In genomic region chr12:29789319-29790050, GRCm38 (mm10) we compare ENCODE assay signal across 8 mouse cellular contexts.
DNase-seq lines count a peak whose midpoint lies in the region; TF ChIP-seq lines count a peak whose summit lies in the region.

No protein-coding gene starts in this region.

- peak overlapping the region; percentile 9; the same call in 1 of the 2 replicates for H3K4me3 ChIP-seq in left cerebral cortex, adult 2 months

- no peak for TF ChIP-seq CTCF in left cerebral cortex, adult 2 months (IDR thresholded peaks at IDR 0.05)

- peak overlapping the region; percentile 66 for H3K27ac ChIP-seq in left cerebral cortex, adult 2 months

- DNase-seq in kidney, adult 11 months, result peak; percentile 2
- DNase-seq in kidney, postnatal 25 days, result no peak
- DNase-seq in cerebellum, adult 9-11 months, result peak; percentile 52
- DNase-seq in frontal cortex, postnatal 36 days (ENCODE audit: low spot score in 2 of 2), result peak; percentile 76 to 78
- peak; percentile 42 to 78 for DNase-seq in left cerebral cortex, adult 2 months (ENCODE audit: extremely low spot score in 1 of 2, low spot score in 2 of 2)
- DNase-seq in retina, embryonic 14.5 days (ENCODE audit: low spot score), result peak; percentile 64
- DNase-seq in urinary bladder, adult 2 months (ENCODE audit: low spot score), result no peak
- no peak for DNase-seq in thymus, adult 18-20 months

- intact Hi-C loops in left cerebral cortex, adult 2 months (cut with DNase I), result loop anchor here (2.0 kb wide), 1 partner anchor 91 kb away; no protein-coding TSS in a partner anchor

Comparison
In these comparisons a context has a peak if more than half of its experiments do, and no peak if none do; other contexts are left out.
1. DNase-seq: peak in kidney, adult 11 months (single experiment), cerebellum, adult 9-11 months (single experiment), frontal cortex, postnatal 36 days (2 of 2), left cerebral cortex, adult 2 months (2 of 2) and retina, embryonic 14.5 days (single experiment); none in kidney, postnatal 25 days (0 of 2), urinary bladder, adult 2 months (single experiment) and thymus, adult 18-20 months (0 of 2).